Mouse (Mus musculus): ENCODE results near the gene Pgbd1. TPM values are rescaled to one million over a fixed set of nuclear protein-coding genes. Genes with fewer than 3 reads are reported as not detected.
A peak's percentile ranks its signal among the peaks of the same experiment; 100 is the strongest.

The Pgbd1 gene
- polyA plus RNA-seq, 1 experiment from 2014 or later, result 3.5 TPM

GRCm38 (mm10) chr13:21456347-21456746, 15.5 kb upstream of the Pgbd1 start:
- Histone ChIP-seq H3K4me3 (ENCODE audit: low read length) (no peak overlapping the region), H3K9me3 (ENCODE audit: control insufficient read depth, low read length) (no peaks in the 10 kb centered on the region), H3K27me3 (replicated peaks; ENCODE audit: control insufficient read depth, insufficient read depth, low read length) (peaks cover 8% of the 10 kb centered on the region; the same call in 1 of the 2 replicates), H3K27ac (ENCODE audit: low read depth, low read length) (no peak overlapping the region), H3K4me1 (ENCODE audit: control insufficient read depth, insufficient read depth, low read depth, low read length) (peaks cover 6% of the 10 kb centered on the region), H3K4me2 (ENCODE audit: low read length) (no peak overlapping the region), H3K36me3 (ENCODE audit: control insufficient read depth, insufficient read depth, low read length) (no peaks in the 10 kb centered on the region), H3K9ac (ENCODE audit: low read depth, low read length) (no peak overlapping the region)
- 13% methylated on average over 4 of the region's 4 CpGs for WGBS
- no peak for ATAC-seq

- WGBS, result 94% methylated on average over 3 of the region's 3 CpGs
- H3K4me2 ChIP-seq (ENCODE audit: low read length), result no peak overlapping the region
- no peak overlapping the region for H3K4me3 ChIP-seq (ENCODE audit: low read length)
These were observed 13.3 kb upstream of the Pgbd1 start for GRCm38 (mm10) chr13:21454133-21454532.

DNA sequence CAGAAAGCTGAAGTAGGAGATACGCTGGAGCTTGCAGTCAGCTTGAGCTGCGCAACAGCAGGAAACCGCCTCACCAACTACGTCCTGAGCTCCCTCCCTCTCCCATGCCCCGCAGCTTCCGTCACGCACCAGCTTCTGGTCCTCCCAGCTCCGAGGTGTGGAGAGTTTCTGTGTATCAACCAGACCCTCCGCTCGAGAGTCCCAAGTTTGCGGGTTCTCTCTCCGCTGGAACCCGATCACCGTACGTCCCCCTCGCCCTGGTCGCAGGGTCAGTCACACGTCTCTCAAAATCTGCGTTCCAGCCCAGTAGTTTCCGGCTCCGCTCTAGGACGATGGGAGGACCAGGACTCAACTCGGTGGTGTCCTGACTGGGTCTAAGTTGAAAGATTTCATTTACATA, 12.6 kb upstream of the Pgbd1 start, which contains the start of gene Zscan26:
Zscan26 (minus strand) TSS at position 282 of the 400 bp plus-strand sequence.
- Histone ChIP-seq H3K4me3 (ENCODE audit: low read length) (peak within 1 kb of the TSS; percentile 70), H3K9ac (ENCODE audit: low read depth, low read length) (peak within 1 kb of the TSS; percentile 73), H3K27me3 (replicated peaks; ENCODE audit: control insufficient read depth, insufficient read depth, low read length) (0 out of 2 replicates have a peak, but pooled peaks cover 8% of the 10 kb centered on the region), H3K27ac (ENCODE audit: low read depth, low read length) (peak within 1 kb of the TSS; percentile 83), H3K4me2 (ENCODE audit: low read length) (peak within 1 kb of the TSS; percentile 75), H3K9me3 (ENCODE audit: control insufficient read depth, low read length) (no peaks in the 10 kb centered on the region), H3K4me1 (ENCODE audit: control insufficient read depth, insufficient read depth, low read depth, low read length) (peaks cover 6% of the 10 kb centered on the region), H3K36me3 (ENCODE audit: control insufficient read depth, insufficient read depth, low read length) (no peaks in the 10 kb centered on the region)
- ATAC-seq, result peak; percentile 97
- 0% methylated on average over 23 of the region's 23 CpGs for WGBS

More at GRCm38 (mm10) chr13:21454133-21454532, 13.3 kb upstream of the Pgbd1 start:
- H3K4me1 ChIP-seq (ENCODE audit: control insufficient read depth, insufficient read depth, low read depth, low read length), result peaks cover 6% of the 10 kb centered on the region
- H3K27ac ChIP-seq (ENCODE audit: low read depth, low read length), result no peak overlapping the region
- H3K27me3 ChIP-seq (replicated peaks; ENCODE audit: control insufficient read depth, insufficient read depth, low read length), result 0 out of 2 replicates have a peak, but pooled peaks cover 8% of the 10 kb centered on the region
- no peak overlapping the region for H3K9ac ChIP-seq (ENCODE audit: low read depth, low read length)
- no peak for ATAC-seq
- H3K36me3 ChIP-seq (ENCODE audit: control insufficient read depth, insufficient read depth, low read length), result no peaks in the 10 kb centered on the region
- no peaks in the 10 kb centered on the region for H3K9me3 ChIP-seq (ENCODE audit: control insufficient read depth, low read length)

DNA sequence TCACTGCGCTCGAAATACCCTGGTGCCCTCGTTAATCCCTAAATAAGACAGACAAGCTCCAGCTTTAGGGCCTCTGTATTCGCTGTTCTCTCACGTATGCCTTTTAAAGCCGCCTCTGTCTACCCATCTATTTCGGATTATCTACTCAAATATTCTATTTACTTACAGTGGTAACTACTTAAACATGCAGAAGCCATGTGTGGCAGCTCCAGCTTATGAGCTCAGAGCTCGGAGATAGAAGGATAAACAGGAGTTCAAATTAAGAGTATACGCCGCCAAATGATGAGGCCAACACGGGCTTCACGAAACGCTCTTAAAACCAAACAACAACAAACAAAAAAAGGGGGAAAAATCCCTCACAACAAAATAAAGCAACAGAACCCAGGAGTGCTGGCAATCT, 12.2 kb upstream of the Pgbd1 start:
- Histone ChIP-seq H3K9me3 (ENCODE audit: control insufficient read depth, low read length) (no peaks in the 10 kb centered on the region), H3K4me3 (ENCODE audit: low read length) (peak overlapping the region; percentile 70), H3K27ac (ENCODE audit: low read depth, low read length) (peak overlapping the region; percentile 83), H3K4me1 (ENCODE audit: control insufficient read depth, insufficient read depth, low read depth, low read length) (peaks cover 6% of the 10 kb centered on the region), H3K36me3 (ENCODE audit: control insufficient read depth, insufficient read depth, low read length) (peaks cover 1% of the 10 kb centered on the region; the same call in 1 of the 2 replicates), H3K4me2 (ENCODE audit: low read length) (peak overlapping the region; percentile 75), H3K9ac (ENCODE audit: low read depth, low read length) (peak overlapping the region; percentile 73), H3K27me3 (replicated peaks; ENCODE audit: control insufficient read depth, insufficient read depth, low read length) (0 out of 2 replicates have a peak, but pooled peaks cover 8% of the 10 kb centered on the region)
- peak; percentile 34; the same call in 1 of the 2 replicates for ATAC-seq
- 4% methylated on average over 13 of the region's 13 CpGs for WGBS

GRCm38 (mm10) chr13:21447856-21448614, 7.2 kb upstream of the Pgbd1 start:
- H3K4me2 ChIP-seq (ENCODE audit: low read length), result no peak overlapping the region
- H3K4me3 ChIP-seq (ENCODE audit: low read length), result no peak overlapping the region
- no peak overlapping the region for H3K9ac ChIP-seq (ENCODE audit: low read depth, low read length)
- no peak for ATAC-seq
- H3K27ac ChIP-seq (ENCODE audit: low read depth, low read length), result no peak overlapping the region
- peaks cover 3% of the 10 kb centered on the region for H3K4me1 ChIP-seq (ENCODE audit: control insufficient read depth, insufficient read depth, low read depth, low read length)
- H3K36me3 ChIP-seq (ENCODE audit: control insufficient read depth, insufficient read depth, low read length), result peaks cover 31% of the 10 kb centered on the region
- no peaks in the 10 kb centered on the region for H3K27me3 ChIP-seq (replicated peaks; ENCODE audit: control insufficient read depth, insufficient read depth, low read length)
- no peaks in the 10 kb centered on the region for H3K9me3 ChIP-seq (ENCODE audit: control insufficient read depth, low read length)
- WGBS, result 91% methylated on average over 16 of the region's 16 CpGs

- no peaks in the 10 kb centered on the region for H3K27me3 ChIP-seq (replicated peaks; ENCODE audit: control insufficient read depth, insufficient read depth, low read length)
- no peak overlapping the region for H3K4me2 ChIP-seq (ENCODE audit: low read length)
- WGBS, result 90% methylated on average over 9 of the region's 9 CpGs
- H3K4me3 ChIP-seq (ENCODE audit: low read length), result no peak overlapping the region
- no peak for ATAC-seq
- H3K36me3 ChIP-seq (ENCODE audit: control insufficient read depth, insufficient read depth, low read length), result peaks cover 34% of the 10 kb centered on the region
- H3K27ac ChIP-seq (ENCODE audit: low read depth, low read length), result no peak overlapping the region
- H3K4me1 ChIP-seq (ENCODE audit: control insufficient read depth, insufficient read depth, low read depth, low read length), result no peaks in the 10 kb centered on the region
- no peaks in the 10 kb centered on the region for H3K9me3 ChIP-seq (ENCODE audit: control insufficient read depth, low read length)
- H3K9ac ChIP-seq (ENCODE audit: low read depth, low read length), result no peak overlapping the region
These were observed 5.9 kb upstream of the Pgbd1 start for GRCm38 (mm10) chr13:21446796-21447195.

DNA sequence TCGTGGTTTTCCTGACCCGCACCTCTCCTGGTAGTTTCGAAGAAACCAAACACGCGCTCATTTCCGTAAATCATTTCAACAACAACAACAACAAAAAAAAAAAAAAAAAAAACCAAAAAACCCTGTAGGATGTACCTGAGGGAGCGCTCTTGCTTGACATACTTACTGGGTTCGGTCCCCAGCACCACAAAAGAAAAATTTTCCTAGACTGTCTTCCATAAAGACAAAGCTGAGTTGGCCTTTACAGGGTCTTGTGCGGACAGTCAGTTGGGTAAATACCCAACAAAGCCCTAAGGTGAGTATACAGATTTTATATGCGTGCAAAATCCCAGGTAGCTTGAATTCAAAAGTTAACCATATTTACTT, 332 bp upstream of the Pgbd1 start:
- H3K9me3 ChIP-seq (ENCODE audit: control insufficient read depth, low read length), result no peaks in the 10 kb centered on the region
- H3K27ac ChIP-seq (ENCODE audit: low read depth, low read length), result peak overlapping the region; percentile 70
- WGBS, result 19% methylated on average over 10 of the region's 10 CpGs

GRCm38 (mm10) chr13:21435476-21435875, 5.4 kb downstream of the Pgbd1 start:
- H3K9me3 ChIP-seq (ENCODE audit: control insufficient read depth, low read length), result no peaks in the 10 kb centered on the region
- H3K27ac ChIP-seq (ENCODE audit: low read depth, low read length), result no peak overlapping the region
- no peak overlapping the region for H3K4me3 ChIP-seq (ENCODE audit: low read length)
- H3K4me2 ChIP-seq (ENCODE audit: low read length), result no peak overlapping the region
- H3K36me3 ChIP-seq (ENCODE audit: control insufficient read depth, insufficient read depth, low read length), result no peaks in the 10 kb centered on the region
- H3K27me3 ChIP-seq (replicated peaks; ENCODE audit: control insufficient read depth, insufficient read depth, low read length), result no peaks in the 10 kb centered on the region
- no peak for ATAC-seq
- peaks cover 8% of the 10 kb centered on the region for H3K4me1 ChIP-seq (ENCODE audit: control insufficient read depth, insufficient read depth, low read depth, low read length)
- 85% methylated on average over 4 of the region's 4 CpGs for WGBS
- no peak overlapping the region for H3K9ac ChIP-seq (ENCODE audit: low read depth, low read length)

More for the DNA sequence above, 332 bp upstream of the Pgbd1 start:
- H3K9ac ChIP-seq (ENCODE audit: low read depth, low read length), result peak overlapping the region; percentile 78
- no peaks in the 10 kb centered on the region for H3K27me3 ChIP-seq (replicated peaks; ENCODE audit: control insufficient read depth, insufficient read depth, low read length)
- peak overlapping the region; percentile 91 for H3K4me2 ChIP-seq (ENCODE audit: low read length)
- ATAC-seq, result peak; percentile 51
- peak overlapping the region; percentile 63 for H3K4me3 ChIP-seq (ENCODE audit: low read length)
- H3K36me3 ChIP-seq (ENCODE audit: control insufficient read depth, insufficient read depth, low read length), result peaks cover 28% of the 10 kb centered on the region
- peaks cover 8% of the 10 kb centered on the region for H3K4me1 ChIP-seq (ENCODE audit: control insufficient read depth, insufficient read depth, low read depth, low read length)

DNA sequence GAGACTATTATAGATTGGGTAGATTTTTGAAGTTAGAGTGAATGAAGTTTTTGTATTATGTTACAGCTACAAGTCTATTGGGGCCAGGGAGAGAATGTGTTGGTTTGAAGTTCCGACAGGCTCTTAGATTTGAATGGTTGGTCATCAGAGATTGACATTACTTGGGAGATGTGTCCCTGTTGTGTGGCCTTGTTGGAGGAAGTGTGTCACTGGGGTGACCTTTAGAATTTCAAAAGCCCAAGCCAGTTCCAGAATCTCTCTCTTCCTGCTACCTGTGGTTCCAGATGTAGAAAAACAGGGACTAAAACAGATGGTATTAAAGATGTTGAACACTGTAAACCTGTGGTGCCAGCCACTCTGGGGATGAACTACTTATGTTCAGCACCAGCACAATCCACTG, 13.2 kb downstream of the Pgbd1 start:
- ATAC-seq, result no peak
- no peak overlapping the region for H3K9ac ChIP-seq (ENCODE audit: low read depth, low read length)
- H3K4me3 ChIP-seq (ENCODE audit: low read length), result no peak overlapping the region
- no peaks in the 10 kb centered on the region for H3K36me3 ChIP-seq (ENCODE audit: control insufficient read depth, insufficient read depth, low read length)
- H3K27ac ChIP-seq (ENCODE audit: low read depth, low read length), result no peak overlapping the region
- H3K4me2 ChIP-seq (ENCODE audit: low read length), result no peak overlapping the region
- WGBS, result 96% methylated on average over 1 of the region's 1 CpGs
- no peaks in the 10 kb centered on the region for H3K27me3 ChIP-seq (replicated peaks; ENCODE audit: control insufficient read depth, insufficient read depth, low read length)
- H3K9me3 ChIP-seq (ENCODE audit: control insufficient read depth, low read length), result no peaks in the 10 kb centered on the region
- no peaks in the 10 kb centered on the region for H3K4me1 ChIP-seq (ENCODE audit: control insufficient read depth, insufficient read depth, low read depth, low read length)
